Mouse (Mus musculus): ENCODE results near the gene Fau. TPM values are rescaled to one million over a fixed set of nuclear protein-coding genes. Genes with fewer than 3 reads are reported as not detected.

The Fau gene
- total and polyA plus RNA-seq, 2 experiments: 455 to 820 TPM

GRCm38 (mm10) chr19:6047899-6048166, 9.8 kb upstream of the Fau start:
- H3K27me3 ChIP-seq (ENCODE audit: control insufficient read depth, insufficient read depth, low read length): no peaks in the 10 kb centered on the region
- peaks cover 25% of the 10 kb centered on the region; the same call in 1 of the 2 replicates for H3K79me2 ChIP-seq (ENCODE audit: control insufficient read depth, insufficient read depth, low read length)
- DNase-seq (ENCODE audit: extremely low read depth, low read depth, low spot score): no peak
- H3K4me1 ChIP-seq (ENCODE audit: control insufficient read depth, insufficient read depth, low read length): peaks cover 22% of the 10 kb centered on the region
- 52% methylated on average over 8 of the region's 8 CpGs for WGBS
- TF ChIP-seq POLR2A (IDR thresholded peaks at IDR 0.05; ENCODE audit: extremely low read depth, insufficient read depth, low read length): no peak
- TF ChIP-seq CTCF (IDR thresholded peaks at IDR 0.05; ENCODE audit: low read depth, low read length): no peak
- H3K27ac ChIP-seq (replicated peaks; ENCODE audit: insufficient read depth, low read depth, low read length): peak overlapping the region; percentile 88; the same call in 1 of the 2 replicates
- H3K4me3 ChIP-seq (ENCODE audit: insufficient read depth, low read depth, low read length): peak overlapping the region; percentile 69
- peaks cover 32% of the 10 kb centered on the region for H3K36me3 ChIP-seq (ENCODE audit: control insufficient read depth, insufficient read depth, low read length)
- peak overlapping the region; percentile 78 for H3K9ac ChIP-seq (ENCODE audit: low read depth, low read length)

- no peak overlapping the region for H3K27ac ChIP-seq (replicated peaks; ENCODE audit: insufficient read depth, low read depth, low read length)
- TF ChIP-seq CTCF (IDR thresholded peaks at IDR 0.05; ENCODE audit: low read depth, low read length): no peak
- TF ChIP-seq POLR2A (IDR thresholded peaks at IDR 0.05; ENCODE audit: extremely low read depth, insufficient read depth, low read length): no peak
- no peak for DNase-seq (ENCODE audit: extremely low read depth, low read depth, low spot score)
- H3K27me3 ChIP-seq (ENCODE audit: control insufficient read depth, insufficient read depth, low read length): no peaks in the 10 kb centered on the region
- H3K9ac ChIP-seq (ENCODE audit: low read depth, low read length): no peak overlapping the region
- H3K4me3 ChIP-seq (ENCODE audit: insufficient read depth, low read depth, low read length): no peak overlapping the region
- WGBS: 79% methylated on average over 11 of the region's 11 CpGs
- H3K4me1 ChIP-seq (ENCODE audit: control insufficient read depth, insufficient read depth, low read length): peaks cover 22% of the 10 kb centered on the region
- peaks cover 25% of the 10 kb centered on the region; the same call in 1 of the 2 replicates for H3K79me2 ChIP-seq (ENCODE audit: control insufficient read depth, insufficient read depth, low read length)
- H3K36me3 ChIP-seq (ENCODE audit: control insufficient read depth, insufficient read depth, low read length): peaks cover 40% of the 10 kb centered on the region
Observed at GRCm38 (mm10) chr19:6048681-6049410, 8.8 kb upstream of the Fau start.

GRCm38 (mm10) chr19:6052516-6052915, 5.1 kb upstream of the Fau start:
- no peak for TF ChIP-seq POLR2A (IDR thresholded peaks at IDR 0.05; ENCODE audit: extremely low read depth, insufficient read depth, low read length)
- no peak for TF ChIP-seq CTCF (IDR thresholded peaks at IDR 0.05; ENCODE audit: low read depth, low read length)
- DNase-seq (ENCODE audit: extremely low read depth, low read depth, low spot score): no peak
- no peak overlapping the region for H3K27ac ChIP-seq (replicated peaks; ENCODE audit: insufficient read depth, low read depth, low read length)
- H3K9ac ChIP-seq (ENCODE audit: low read depth, low read length): no peak overlapping the region
- H3K4me1 ChIP-seq (ENCODE audit: control insufficient read depth, insufficient read depth, low read length): peaks cover 23% of the 10 kb centered on the region
- WGBS: 72% methylated on average over 7 of the region's 7 CpGs
- H3K4me3 ChIP-seq (ENCODE audit: insufficient read depth, low read depth, low read length): no peak overlapping the region
- peaks cover 18% of the 10 kb centered on the region; the same call in 1 of the 2 replicates for H3K79me2 ChIP-seq (ENCODE audit: control insufficient read depth, insufficient read depth, low read length)
- peaks cover 52% of the 10 kb centered on the region for H3K36me3 ChIP-seq (ENCODE audit: control insufficient read depth, insufficient read depth, low read length)
- no peaks in the 10 kb centered on the region for H3K27me3 ChIP-seq (ENCODE audit: control insufficient read depth, insufficient read depth, low read length)

GRCm38 (mm10) chr19:6054296-6054695, 3.3 kb upstream of the Fau start:
- no peak overlapping the region for H3K27ac ChIP-seq (replicated peaks; ENCODE audit: insufficient read depth, low read depth, low read length)
- 75% methylated on average over 5 of the region's 5 CpGs for WGBS

GRCm38 (mm10) chr19:6056696-6057095, 948 bp upstream of the Fau start:
- H3K9ac ChIP-seq (ENCODE audit: low read depth, low read length): no peak overlapping the region; the same call in 1 of the 2 replicates
- peaks cover 33% of the 10 kb centered on the region for H3K36me3 ChIP-seq (ENCODE audit: control insufficient read depth, insufficient read depth, low read length)
- no peak overlapping the region for H3K4me3 ChIP-seq (ENCODE audit: insufficient read depth, low read depth, low read length)
- H3K27ac ChIP-seq (replicated peaks; ENCODE audit: insufficient read depth, low read depth, low read length): no peak overlapping the region
- H3K4me1 ChIP-seq (ENCODE audit: control insufficient read depth, insufficient read depth, low read length): peaks cover 11% of the 10 kb centered on the region; the same call in 1 of the 2 replicates
- DNase-seq (ENCODE audit: extremely low read depth, low read depth, low spot score): no peak
- no peaks in the 10 kb centered on the region; the same call in 1 of the 2 replicates for H3K79me2 ChIP-seq (ENCODE audit: control insufficient read depth, insufficient read depth, low read length)
- TF ChIP-seq POLR2A (IDR thresholded peaks at IDR 0.05; ENCODE audit: extremely low read depth, insufficient read depth, low read length): no peak
- TF ChIP-seq CTCF (IDR thresholded peaks at IDR 0.05; ENCODE audit: low read depth, low read length): no peak
- 26% methylated on average over 4 of the region's 4 CpGs for WGBS
- no peaks in the 10 kb centered on the region for H3K27me3 ChIP-seq (ENCODE audit: control insufficient read depth, insufficient read depth, low read length)

More at GRCm38 (mm10) chr19:6054296-6054695, 3.3 kb upstream of the Fau start:
- Histone ChIP-seq H3K4me1 (ENCODE audit: control insufficient read depth, insufficient read depth, low read length) (peaks cover 14% of the 10 kb centered on the region; the same call in 1 of the 2 replicates), H3K36me3 (ENCODE audit: control insufficient read depth, insufficient read depth, low read length) (peaks cover 43% of the 10 kb centered on the region), H3K4me3 (ENCODE audit: insufficient read depth, low read depth, low read length) (no peak overlapping the region), H3K9ac (ENCODE audit: low read depth, low read length) (no peak overlapping the region), H3K79me2 (ENCODE audit: control insufficient read depth, insufficient read depth, low read length) (peaks cover 4% of the 10 kb centered on the region; the same call in 1 of the 2 replicates), H3K27me3 (ENCODE audit: control insufficient read depth, insufficient read depth, low read length) (no peaks in the 10 kb centered on the region)
- DNase-seq (ENCODE audit: extremely low read depth, low read depth, low spot score): no peak
- no peak for TF ChIP-seq CTCF (IDR thresholded peaks at IDR 0.05; ENCODE audit: low read depth, low read length)
- no peak for TF ChIP-seq POLR2A (IDR thresholded peaks at IDR 0.05; ENCODE audit: extremely low read depth, insufficient read depth, low read length)

- H3K27ac ChIP-seq (replicated peaks; ENCODE audit: insufficient read depth, low read depth, low read length): peak overlapping the region; percentile 82
- no peak for TF ChIP-seq POLR2A (IDR thresholded peaks at IDR 0.05; ENCODE audit: extremely low read depth, insufficient read depth, low read length)
- TF ChIP-seq CTCF (IDR thresholded peaks at IDR 0.05; ENCODE audit: low read depth, low read length): no peak
- DNase-seq (ENCODE audit: extremely low read depth, low read depth, low spot score): no peak
- H3K9ac ChIP-seq (ENCODE audit: low read depth, low read length): peak overlapping the region; percentile 91
- H3K4me3 ChIP-seq (ENCODE audit: insufficient read depth, low read depth, low read length): peak overlapping the region; percentile 87
- peaks cover 18% of the 10 kb centered on the region; the same call in 1 of the 2 replicates for H3K36me3 ChIP-seq (ENCODE audit: control insufficient read depth, insufficient read depth, low read length)
- WGBS: 6% methylated on average over 5 of the region's 5 CpGs
- peaks cover 24% of the 10 kb centered on the region for H3K4me1 ChIP-seq (ENCODE audit: control insufficient read depth, insufficient read depth, low read length)
- H3K27me3 ChIP-seq (ENCODE audit: control insufficient read depth, insufficient read depth, low read length): no peaks in the 10 kb centered on the region
- H3K79me2 ChIP-seq (ENCODE audit: control insufficient read depth, insufficient read depth, low read length): no peaks in the 10 kb centered on the region; the same call in 1 of the 2 replicates
Observed at GRCm38 (mm10) chr19:6058513-6058912, 869 bp downstream of the Fau start.
